Mouse (Mus musculus): ENCODE measurements around the gene Edc3.

DNA sequence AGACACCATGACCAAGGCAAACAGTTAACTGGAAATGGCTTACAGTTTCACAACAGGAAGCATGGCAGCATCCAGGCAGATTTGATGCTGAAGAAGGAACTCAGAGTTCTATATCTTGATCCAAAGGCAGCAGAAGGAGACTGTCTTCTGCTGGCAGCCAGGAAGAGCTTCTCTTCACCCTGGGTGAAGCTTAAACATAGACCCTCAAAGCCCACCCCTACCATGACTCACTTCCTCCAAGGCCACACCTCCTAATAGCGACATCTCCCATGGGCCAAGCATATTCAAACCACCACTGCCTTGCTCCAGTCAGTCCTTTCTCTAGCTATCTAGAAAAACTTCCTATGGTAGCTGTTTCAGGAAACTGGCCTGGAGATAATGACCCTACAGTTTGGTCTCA, 38.7 kb downstream of the Edc3 start:
- no peak for TF ChIP-seq CTCF (IDR thresholded peaks at IDR 0.05; ENCODE audit: low read depth, low read length)
- TF ChIP-seq POLR2A (IDR thresholded peaks at IDR 0.05; ENCODE audit: extremely low read depth, insufficient read depth, low read length), result no peak

Measured in liver, adult 2 months (tissue).